Mouse (Mus musculus) lung, postnatal 0 days (tissue): ENCODE measurements at regions not wholly inside any gene's neighbourhood (a gene's known extent, or its start where the extent isn't known, plus 50 kb on each side); places are given as distances from the start of the nearest gene placed in this dataset.

Experiments
- ATAC-seq: fragments of 200-750 bp; cut with Nextera tagmentation; 2 replicates; pipeline ENCODE4 v1.8.0; 2017; ENCODE audit warnings: moderate library complexity
- DNase-seq: peaks from one replicate; pipeline ENCODE4 v3.0.0-alpha.2; 2016; ENCODE audit warnings: low spot score
- H3K27ac ChIP-seq: fragments of 300-500 bp; sonication (generic); 2 replicates; pipeline ENCODE4 v1.5.1; 2014; ENCODE audit warnings: antibody characterized with exemption, mild to moderate bottlenecking, low read length, mixed read lengths
- H3K27me3 ChIP-seq: fragments of 300-500 bp; sonication (generic); replicated peaks from 2 replicates; pipeline ENCODE4 v1.6.1; 2014; ENCODE audit warnings: low read length, mixed read lengths; ENCODE audit not compliant: insufficient read depth
- H3K36me3 ChIP-seq: fragments of 300-500 bp; sonication (generic); 2 replicates; pipeline ENCODE4 v1.6.1; 2014; ENCODE audit warnings: low read length, mixed read lengths; ENCODE audit not compliant: insufficient read depth
- H3K4me1 ChIP-seq: fragments of 300-500 bp; sonication (generic); 2 replicates; pipeline ENCODE4 v1.6.1; 2014; ENCODE audit warnings: antibody characterized with exemption, low read depth, low read length, mixed read lengths; ENCODE audit not compliant: insufficient read depth
- H3K4me2 ChIP-seq: fragments of 300-500 bp; sonication (generic); replicated peaks from 2 replicates; pipeline ENCODE4 v1.6.1; 2014; ENCODE audit warnings: low read depth, mild to moderate bottlenecking, low read length, moderate library complexity, mixed read lengths
- H3K4me3 ChIP-seq: fragments of 300-500 bp; sonication (generic); 2 replicates; pipeline ENCODE4 v1.5.1; 2014; ENCODE audit warnings: low read depth, low read length
- H3K9ac ChIP-seq: fragments of 300-500 bp; sonication (generic); replicated peaks from 2 replicates; pipeline ENCODE4 v1.6.1; 2014; ENCODE audit warnings: low read depth, mild to moderate bottlenecking
- H3K9me3 ChIP-seq: fragments of 300-500 bp; sonication (generic); 2 replicates; pipeline ENCODE4 v1.6.1; 2016; ENCODE audit warnings: low read length, mixed read lengths
- CTCF ChIP-seq: IDR thresholded peaks from 2 replicates; pipeline ENCODE4 v1.5.1; 2016; ENCODE audit warnings: antibody characterized with exemption, mild to moderate bottlenecking
- EP300 ChIP-seq: IDR thresholded peaks from 2 replicates; pipeline ENCODE4 v1.6.1; 2016; ENCODE audit warnings: antibody characterized with exemption, mild to moderate bottlenecking, control low read depth
- WGBS: fragments of 180-500 bp; shearing (Covaris S2); extraction: QIAGEN DNeasy Blood & Tissue Kit; methylation state at CpG from one replicate; pipeline ENCODE4 v1.1.7; 2014; 5-methylcytosine and 5-hydroxymethylcytosine counted together

DNA sequence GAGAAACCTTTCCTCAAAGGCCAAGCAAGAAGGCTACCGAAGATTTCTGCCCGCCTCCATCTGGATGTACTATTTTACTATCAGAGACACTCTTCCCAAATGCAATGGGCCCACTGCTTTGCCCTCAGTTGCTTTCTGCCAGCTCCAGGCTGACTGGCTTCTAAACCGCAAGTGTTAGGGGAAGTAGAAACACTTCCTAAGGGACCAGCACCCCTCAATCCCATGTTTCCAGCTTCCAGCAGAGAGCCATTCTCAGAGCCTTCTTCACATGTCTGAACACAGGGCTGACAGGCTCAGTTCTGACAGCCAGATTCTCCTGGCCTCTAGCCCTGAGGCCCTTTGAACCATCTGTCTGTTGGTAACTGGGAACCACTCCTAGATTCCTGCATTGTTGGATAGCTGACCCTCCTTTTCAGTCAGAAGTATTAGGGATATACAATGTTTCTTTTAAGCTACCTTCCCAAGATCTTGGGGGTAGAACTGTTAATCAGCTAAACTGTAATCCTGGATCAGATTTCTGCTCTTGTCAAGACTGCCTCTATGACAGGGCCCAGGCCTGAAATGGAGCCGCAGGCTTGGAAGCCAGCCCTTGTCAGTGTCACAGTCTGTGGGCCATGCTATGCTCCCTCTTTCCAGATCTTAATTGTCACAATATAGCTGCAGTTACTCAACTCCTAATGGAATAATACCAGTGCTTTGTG is 355.8 kb downstream of the 1700129C05Rik start:
- Histone ChIP-seq H3K27ac (no peak overlapping the region), H3K36me3 (no peaks in the 10 kb centered on the region), H3K4me3 (no peak overlapping the region), H3K27me3 (no peaks in the 10 kb centered on the region), H3K4me2 (no peak overlapping the region), H3K9me3 (no peaks in the 10 kb centered on the region), H3K9ac (no peak overlapping the region), H3K4me1 (peaks cover 3% of the 10 kb centered on the region; the same call in 1 of the 2 replicates)
- WGBS: 84% methylated on average over 4 of the region's 4 CpGs
- DNase-seq (peak; percentile 57), ATAC-seq (peak; percentile 65)
- TF ChIP-seq EP300 (no peak), CTCF (no peak)

DNA sequence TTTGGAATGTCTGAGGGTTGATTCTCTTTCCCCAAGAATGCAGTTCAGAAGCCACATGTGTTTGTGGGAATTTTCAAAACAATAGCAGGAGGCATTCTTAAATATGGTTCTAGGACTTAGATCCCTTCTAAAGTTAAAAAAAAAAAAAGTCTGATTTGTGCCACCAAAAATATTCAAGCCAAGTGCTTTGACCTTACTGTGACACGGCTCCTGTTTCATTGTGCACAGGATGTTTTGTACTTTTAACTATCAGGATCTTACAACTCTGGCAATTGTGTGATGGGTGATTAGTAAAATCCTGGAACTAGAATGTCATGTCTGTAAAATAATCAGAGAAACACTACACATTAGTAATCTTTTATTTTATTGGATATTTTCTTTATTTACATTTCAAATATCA is 359.5 kb downstream of the 1700129C05Rik start:
- no peak for TF ChIP-seq CTCF
- no peak for TF ChIP-seq EP300
- H3K4me3 ChIP-seq: no peak overlapping the region
- DNase-seq (no peak), ATAC-seq (no peak)
- H3K4me1 ChIP-seq: peaks cover 3% of the 10 kb centered on the region; the same call in 1 of the 2 replicates
- no peaks in the 10 kb centered on the region for H3K9me3 ChIP-seq
- no peak overlapping the region for H3K9ac ChIP-seq
- H3K4me2 ChIP-seq: no peak overlapping the region
- no peaks in the 10 kb centered on the region for H3K36me3 ChIP-seq
- no peaks in the 10 kb centered on the region for H3K27me3 ChIP-seq
- WGBS: 40% methylated on average over 1 of the region's 1 CpGs
- no peak overlapping the region for H3K27ac ChIP-seq

DNA sequence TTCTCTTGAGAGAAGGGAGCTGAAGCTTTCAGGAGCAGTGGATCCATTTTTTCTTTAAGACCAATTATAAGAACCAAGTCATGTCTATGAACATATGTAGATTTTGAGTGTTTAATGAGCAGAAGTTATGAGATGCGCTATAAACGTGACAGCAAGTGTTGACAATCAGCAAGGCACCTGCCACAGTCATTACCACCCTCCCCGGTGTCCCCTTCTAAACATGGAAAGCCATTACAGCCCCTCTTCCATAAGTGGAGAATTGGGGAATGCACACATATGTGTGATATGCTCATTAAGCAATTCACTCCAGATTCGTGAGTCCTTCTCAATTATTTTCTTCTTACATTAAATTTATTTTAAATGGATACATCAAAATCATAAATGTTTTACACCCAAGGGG is 362.4 kb downstream of the 1700129C05Rik start:
- no peak overlapping the region for H3K27ac ChIP-seq
- 84% methylated on average over 4 of the region's 4 CpGs for WGBS
- no peak overlapping the region for H3K4me3 ChIP-seq
- H3K4me2 ChIP-seq: no peak overlapping the region
- no peak overlapping the region for H3K9ac ChIP-seq
- ATAC-seq: no peak
- TF ChIP-seq CTCF: no peak
- TF ChIP-seq EP300: no peak
- DNase-seq: no peak
- H3K27me3 ChIP-seq: no peaks in the 10 kb centered on the region
- no peaks in the 10 kb centered on the region for H3K4me1 ChIP-seq
- H3K9me3 ChIP-seq: no peaks in the 10 kb centered on the region
- H3K36me3 ChIP-seq: no peaks in the 10 kb centered on the region

DNA sequence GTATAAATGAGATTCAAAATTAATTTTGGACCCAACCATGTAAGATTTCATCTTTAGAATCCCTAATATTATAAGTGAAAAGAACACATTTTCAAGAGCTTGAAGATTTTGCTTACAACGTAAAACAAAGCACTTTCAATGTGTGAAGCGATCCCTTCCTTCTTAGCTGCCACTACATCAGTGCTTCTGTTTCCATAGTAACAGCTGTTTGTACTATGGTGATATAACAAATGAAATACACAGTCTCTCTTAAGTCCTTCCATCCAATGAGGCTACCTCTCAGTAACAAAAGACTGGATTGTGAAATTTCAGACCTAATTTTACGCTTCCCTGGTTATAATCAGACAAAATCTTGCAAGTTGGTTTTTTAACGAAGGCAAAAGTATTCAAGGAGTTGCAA is 364.0 kb downstream of the 1700129C05Rik start:
- H3K36me3 ChIP-seq: no peaks in the 10 kb centered on the region
- no peak overlapping the region for H3K4me3 ChIP-seq
- ATAC-seq (no peak), DNase-seq (peak; percentile 11)
- H3K27ac ChIP-seq: no peak overlapping the region
- H3K4me2 ChIP-seq: no peak overlapping the region
- TF ChIP-seq CTCF: no peak
- TF ChIP-seq EP300: no peak
- no peaks in the 10 kb centered on the region for H3K27me3 ChIP-seq
- no peaks in the 10 kb centered on the region for H3K9me3 ChIP-seq
- no peaks in the 10 kb centered on the region for H3K4me1 ChIP-seq
- 60% methylated on average over 4 of the region's 4 CpGs for WGBS
- no peak overlapping the region for H3K9ac ChIP-seq

DNA sequence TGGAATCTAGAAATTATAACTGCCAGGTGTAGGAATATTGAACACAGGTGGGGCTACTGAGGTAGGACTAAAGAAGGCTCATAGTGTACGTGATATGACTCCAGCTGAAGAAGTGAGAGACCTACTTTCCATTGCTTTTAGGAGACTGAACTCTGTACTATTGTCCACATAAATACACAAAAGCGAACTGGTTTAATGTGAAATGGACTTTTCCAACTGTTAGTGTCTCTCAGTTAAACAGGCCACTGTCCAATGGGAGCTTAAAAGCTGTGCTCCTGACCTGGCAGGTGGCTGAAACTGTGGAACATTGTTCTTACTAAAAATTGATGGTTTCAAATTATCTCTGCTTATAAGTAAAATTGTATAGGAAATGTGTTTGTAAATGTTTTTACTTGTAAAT is 381.4 kb downstream of the 1700129C05Rik start:
- no peak overlapping the region for H3K9ac ChIP-seq
- no peak overlapping the region for H3K27ac ChIP-seq
- no peaks in the 10 kb centered on the region for H3K4me1 ChIP-seq
- H3K36me3 ChIP-seq: no peaks in the 10 kb centered on the region
- ATAC-seq (no peak), DNase-seq (no peak)
- H3K9me3 ChIP-seq: no peaks in the 10 kb centered on the region
- TF ChIP-seq EP300 (no peak), CTCF (no peak)
- no peak overlapping the region for H3K4me3 ChIP-seq
- H3K4me2 ChIP-seq: no peak overlapping the region
- 93% methylated on average over 2 of the region's 2 CpGs for WGBS
- no peaks in the 10 kb centered on the region for H3K27me3 ChIP-seq

DNA sequence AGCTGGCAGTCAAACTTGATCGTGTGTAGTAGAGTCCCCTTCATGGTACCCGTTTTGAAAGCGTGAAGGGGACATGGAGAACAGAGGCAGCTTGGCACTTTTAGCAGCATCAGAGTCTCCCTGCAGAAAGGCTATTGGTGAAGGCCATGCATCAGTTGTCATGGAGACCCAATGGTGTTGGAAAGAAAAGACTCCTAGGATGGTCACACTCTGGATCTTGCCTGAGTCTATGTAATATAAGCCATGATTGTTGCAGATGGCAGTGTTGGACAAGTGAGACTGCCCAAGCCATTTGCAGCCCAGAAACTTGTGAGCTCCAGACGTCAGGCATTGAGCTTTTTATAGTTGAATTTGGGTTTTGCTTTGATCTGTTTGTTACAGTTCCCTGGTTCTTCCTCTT is 382.9 kb downstream of the 1700129C05Rik start:
- Histone ChIP-seq H3K4me1 (no peaks in the 10 kb centered on the region), H3K9ac (no peak overlapping the region), H3K36me3 (no peaks in the 10 kb centered on the region), H3K4me2 (no peak overlapping the region), H3K9me3 (no peaks in the 10 kb centered on the region), H3K27ac (no peak overlapping the region), H3K4me3 (no peak overlapping the region), H3K27me3 (no peaks in the 10 kb centered on the region)
- ATAC-seq: no peak
- 78% methylated on average over 4 of the region's 4 CpGs for WGBS
- no peak for DNase-seq
- TF ChIP-seq CTCF: no peak
- no peak for TF ChIP-seq EP300

DNA sequence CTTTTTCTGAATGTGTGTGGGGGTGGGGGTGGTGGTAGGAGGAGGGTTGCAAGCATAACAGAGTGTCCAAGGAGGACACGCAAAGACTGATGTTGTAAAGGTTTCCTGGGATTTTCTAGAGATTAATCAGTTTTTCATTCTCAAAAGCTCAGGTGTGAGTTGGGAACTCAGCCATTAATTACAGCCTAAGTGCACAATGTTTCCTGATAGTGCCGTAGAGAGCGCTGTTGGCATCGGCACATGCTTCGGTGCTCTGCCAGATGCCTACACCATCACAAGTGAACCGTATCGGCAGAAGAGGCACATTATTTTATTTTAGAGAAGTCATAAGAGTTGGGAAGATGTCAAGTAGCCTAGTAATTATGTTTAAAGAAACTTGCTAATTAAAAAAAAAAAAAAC is 388.9 kb downstream of the 1700129C05Rik start:
- TF ChIP-seq EP300: no peak
- TF ChIP-seq CTCF: no peak
- WGBS: 90% methylated on average over 7 of the region's 7 CpGs
- no peak overlapping the region for H3K9ac ChIP-seq
- ATAC-seq (no peak), DNase-seq (no peak)
- no peak overlapping the region for H3K4me3 ChIP-seq
- H3K4me1 ChIP-seq: no peaks in the 10 kb centered on the region
- H3K36me3 ChIP-seq: no peaks in the 10 kb centered on the region
- H3K4me2 ChIP-seq: no peak overlapping the region
- H3K27me3 ChIP-seq: no peaks in the 10 kb centered on the region
- H3K27ac ChIP-seq: no peak overlapping the region
- no peaks in the 10 kb centered on the region for H3K9me3 ChIP-seq
